Mouse (Mus musculus): Measurements from ENCODE around the gene Ppp1ca. TPM values are rescaled to one million over a fixed set of nuclear protein-coding genes. Genes with fewer than 3 reads are reported as not detected.

Gene Ppp1ca
- total and polyA plus RNA-seq, 2 experiments from 2014 or later: 480 to 551 TPM

DNA sequence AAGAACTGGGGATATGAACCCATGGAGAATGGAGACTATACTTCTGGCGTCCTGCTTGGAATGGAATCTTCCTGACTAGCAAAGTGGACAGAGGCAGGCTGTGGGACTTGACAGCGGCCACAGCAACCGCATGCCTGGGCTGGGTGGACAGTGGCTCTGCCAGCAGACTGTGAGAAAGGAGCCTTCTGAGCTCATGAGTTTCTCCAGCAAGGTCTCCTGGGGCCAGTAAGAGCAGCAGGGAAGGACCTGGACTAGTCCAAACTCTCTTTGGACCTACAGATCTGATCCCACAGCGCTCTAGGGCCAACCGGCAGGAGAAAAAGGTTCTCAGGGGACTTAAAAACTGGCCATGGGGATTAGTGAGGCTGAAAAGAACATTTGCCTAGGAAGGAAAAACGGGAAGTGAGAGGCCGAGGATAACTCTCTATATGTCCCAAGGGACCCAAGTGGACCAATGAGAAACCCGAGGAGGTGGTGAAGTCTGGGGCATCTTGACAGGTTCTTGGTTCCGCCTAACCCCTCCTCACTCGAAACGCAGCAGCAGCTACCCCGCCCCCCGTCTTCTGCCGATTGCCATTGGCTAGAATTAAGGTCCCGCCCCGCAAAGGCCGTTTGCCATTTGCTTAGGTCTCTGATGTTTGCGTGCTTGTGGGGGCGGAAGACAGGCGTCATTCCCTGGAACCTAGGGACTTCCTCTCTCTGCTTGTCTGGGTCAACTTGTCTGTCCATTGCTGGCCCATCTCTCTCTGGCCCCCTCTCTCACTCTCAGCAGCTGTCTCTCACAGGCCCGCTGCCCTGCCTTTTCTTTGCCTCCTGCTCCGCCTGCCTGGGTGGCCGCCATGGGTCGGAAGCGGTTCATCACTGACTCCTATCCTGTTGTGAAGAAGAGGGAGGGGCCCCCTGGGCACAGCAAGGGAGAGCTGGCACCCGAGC lies 39.7 kb downstream of the Ppp1ca start, which contains the start of gene Pold4:
Gene Pold4 (plus strand): TSS at position 647 of the 933 bp plus-strand sequence.
- Histone ChIP-seq H3K27me3 (ENCODE audit: insufficient read depth, low read length) (no peaks in the 10 kb centered on the region), H3K4me1 (ENCODE audit: insufficient read depth) (peaks cover 9% of the 10 kb centered on the region; the same call in 1 of the 2 replicates), H3K4me2 (ENCODE audit: low read depth) (peak within 1 kb of the TSS; percentile 83), H3K27ac (ENCODE audit: low read depth, low read length) (peak within 1 kb of the TSS; percentile 68), H3K36me3 (ENCODE audit: insufficient read depth) (no peaks in the 10 kb centered on the region), H3K4me3 (ENCODE audit: low read depth, low read length) (peak within 1 kb of the TSS; percentile 62), H3K9me3 (ENCODE audit: low read length) (no peaks in the 10 kb centered on the region), H3K9ac (peak within 1 kb of the TSS; percentile 68)
- TF ChIP-seq CTCF (IDR thresholded peaks at IDR 0.05; ENCODE audit: low read depth): no peak
- 12% methylated on average over 26 of the region's 26 CpGs for WGBS
- ATAC-seq (peak; percentile 95), DNase-seq (peak; percentile 94)

DNA sequence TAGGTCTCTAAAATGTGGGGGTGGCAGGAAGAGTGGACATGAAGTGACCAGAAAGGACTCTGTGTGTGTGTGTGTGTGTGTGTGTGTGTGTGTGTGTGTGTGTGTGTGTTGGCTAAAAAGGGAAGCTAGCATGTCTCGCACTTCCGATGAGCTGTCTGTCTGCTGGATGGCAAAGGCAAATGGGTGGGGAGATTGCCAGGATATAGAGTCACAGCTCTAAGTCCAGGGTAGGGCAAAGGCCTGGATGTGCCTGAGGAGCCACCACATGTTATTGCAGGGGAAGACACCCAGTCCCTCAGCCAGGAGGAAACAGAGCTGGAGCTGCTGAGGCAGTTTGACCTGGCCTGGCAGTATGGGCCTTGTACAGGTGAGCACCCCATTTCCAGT lies 40.3 kb downstream of the Ppp1ca start:
- peaks cover 9% of the 10 kb centered on the region; the same call in 1 of the 2 replicates for H3K4me1 ChIP-seq (ENCODE audit: insufficient read depth)
- peak overlapping the region; percentile 62 for H3K4me3 ChIP-seq (ENCODE audit: low read depth, low read length)
- peak overlapping the region; percentile 83 for H3K4me2 ChIP-seq (ENCODE audit: low read depth)
- ATAC-seq (peak; percentile 44), DNase-seq (no peak)
- WGBS: 6% methylated on average over 2 of the region's 2 CpGs
- TF ChIP-seq CTCF (IDR thresholded peaks at IDR 0.05; ENCODE audit: low read depth): no peak
- H3K9me3 ChIP-seq (ENCODE audit: low read length): no peaks in the 10 kb centered on the region
- peak overlapping the region; percentile 68 for H3K27ac ChIP-seq (ENCODE audit: low read depth, low read length)
- no peaks in the 10 kb centered on the region for H3K27me3 ChIP-seq (ENCODE audit: insufficient read depth, low read length)
- H3K9ac ChIP-seq: peak overlapping the region; percentile 68
- no peaks in the 10 kb centered on the region for H3K36me3 ChIP-seq (ENCODE audit: insufficient read depth)

DNA sequence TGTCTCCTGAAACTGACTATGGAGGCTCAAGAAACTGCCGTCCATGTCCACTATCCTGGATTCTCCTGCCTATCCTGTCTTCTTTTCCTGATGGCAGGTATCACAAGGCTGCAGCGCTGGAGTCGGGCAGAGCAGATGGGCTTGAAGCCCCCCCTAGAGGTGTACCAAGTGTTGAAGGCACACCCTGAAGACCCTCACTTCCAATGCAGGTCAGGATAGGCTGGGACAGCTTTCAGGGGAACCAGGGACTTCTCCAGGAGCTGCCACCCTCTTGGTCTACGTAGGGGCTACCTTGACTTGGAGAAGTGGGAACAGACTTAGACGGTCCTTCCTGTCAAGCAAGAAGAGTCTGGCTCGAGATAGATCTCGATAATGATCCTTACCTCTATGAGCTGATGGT lies 40.8 kb downstream of the Ppp1ca start:
- H3K36me3 ChIP-seq (ENCODE audit: insufficient read depth): no peaks in the 10 kb centered on the region
- no peak for TF ChIP-seq CTCF (IDR thresholded peaks at IDR 0.05; ENCODE audit: low read depth)
- ATAC-seq (no peak), DNase-seq (no peak)
- H3K27ac ChIP-seq (ENCODE audit: low read depth, low read length): no peak overlapping the region
- H3K4me1 ChIP-seq (ENCODE audit: insufficient read depth): peaks cover 9% of the 10 kb centered on the region; the same call in 1 of the 2 replicates
- H3K9ac ChIP-seq: peak overlapping the region; percentile 68; the same call in 1 of the 2 replicates
- H3K27me3 ChIP-seq (ENCODE audit: insufficient read depth, low read length): no peaks in the 10 kb centered on the region
- peak overlapping the region; percentile 83 for H3K4me2 ChIP-seq (ENCODE audit: low read depth)
- peak overlapping the region; percentile 62 for H3K4me3 ChIP-seq (ENCODE audit: low read depth, low read length)
- no peaks in the 10 kb centered on the region for H3K9me3 ChIP-seq (ENCODE audit: low read length)
- 84% methylated on average over 7 of the region's 7 CpGs for WGBS

DNA sequence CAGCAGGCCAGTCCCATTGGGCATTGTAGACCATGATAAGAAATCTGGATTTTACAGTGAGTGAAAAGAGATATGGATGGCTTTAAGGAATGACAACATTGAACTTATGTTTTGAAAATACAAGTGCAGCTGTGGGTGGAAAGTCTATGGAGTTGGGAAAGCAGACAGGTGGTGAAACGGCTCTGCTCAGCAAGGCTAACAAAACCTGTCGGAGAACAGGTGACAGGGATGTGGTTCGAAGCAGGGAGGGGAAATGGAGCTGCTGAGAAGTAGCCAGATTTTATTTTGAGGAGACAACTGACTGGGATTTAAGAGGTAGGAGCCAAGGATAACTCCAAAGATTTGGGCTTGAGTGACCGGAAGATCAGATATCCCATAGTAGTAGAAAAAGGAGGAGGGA lies 42.7 kb downstream of the Ppp1ca start:
- Histone ChIP-seq H3K27ac (ENCODE audit: low read depth, low read length) (no peak overlapping the region), H3K9ac (no peak overlapping the region), H3K4me3 (ENCODE audit: low read depth, low read length) (no peak overlapping the region), H3K9me3 (ENCODE audit: low read length) (no peaks in the 10 kb centered on the region), H3K27me3 (ENCODE audit: insufficient read depth, low read length) (no peaks in the 10 kb centered on the region), H3K4me1 (ENCODE audit: insufficient read depth) (peaks cover 9% of the 10 kb centered on the region; the same call in 1 of the 2 replicates), H3K4me2 (ENCODE audit: low read depth) (no peak overlapping the region), H3K36me3 (ENCODE audit: insufficient read depth) (no peaks in the 10 kb centered on the region)
- no peak for ATAC-seq
- no peak for DNase-seq
- 86% methylated on average over 4 of the region's 4 CpGs for WGBS
- TF ChIP-seq CTCF (IDR thresholded peaks at IDR 0.05; ENCODE audit: low read depth): no peak

DNA sequence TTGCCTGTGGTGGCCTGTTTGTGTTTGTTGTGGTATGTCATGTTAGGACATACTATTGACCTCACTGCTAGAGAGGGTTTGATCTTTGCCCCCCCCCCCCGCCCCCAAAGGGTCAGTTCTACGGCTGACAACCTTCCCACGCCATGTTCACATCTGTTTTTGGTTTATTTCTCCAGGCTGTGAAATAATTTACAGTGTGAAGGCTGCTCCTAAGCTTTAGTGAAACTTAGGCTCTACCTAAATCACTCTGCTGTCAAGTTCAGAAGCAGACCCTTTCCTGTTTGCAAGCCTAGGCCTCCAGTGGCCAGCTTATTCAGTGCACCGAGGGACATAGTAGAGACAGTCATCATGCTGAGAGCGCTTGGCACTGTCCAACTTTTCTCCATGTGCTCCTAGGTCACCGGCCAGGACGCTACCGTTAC lies 48.4 kb downstream of the Ppp1ca start:
- Histone ChIP-seq H3K9me3 (ENCODE audit: low read length) (no peaks in the 10 kb centered on the region), H3K27ac (ENCODE audit: low read depth, low read length) (no peak overlapping the region), H3K36me3 (ENCODE audit: insufficient read depth) (no peaks in the 10 kb centered on the region), H3K4me1 (ENCODE audit: insufficient read depth) (no peaks in the 10 kb centered on the region), H3K9ac (no peak overlapping the region), H3K27me3 (ENCODE audit: insufficient read depth, low read length) (no peaks in the 10 kb centered on the region), H3K4me3 (ENCODE audit: low read depth, low read length) (no peak overlapping the region), H3K4me2 (ENCODE audit: low read depth) (no peak overlapping the region)
- ATAC-seq: no peak
- 75% methylated on average over 8 of the region's 8 CpGs for WGBS
- DNase-seq: no peak
- no peak for TF ChIP-seq CTCF (IDR thresholded peaks at IDR 0.05; ENCODE audit: low read depth)

DNA sequence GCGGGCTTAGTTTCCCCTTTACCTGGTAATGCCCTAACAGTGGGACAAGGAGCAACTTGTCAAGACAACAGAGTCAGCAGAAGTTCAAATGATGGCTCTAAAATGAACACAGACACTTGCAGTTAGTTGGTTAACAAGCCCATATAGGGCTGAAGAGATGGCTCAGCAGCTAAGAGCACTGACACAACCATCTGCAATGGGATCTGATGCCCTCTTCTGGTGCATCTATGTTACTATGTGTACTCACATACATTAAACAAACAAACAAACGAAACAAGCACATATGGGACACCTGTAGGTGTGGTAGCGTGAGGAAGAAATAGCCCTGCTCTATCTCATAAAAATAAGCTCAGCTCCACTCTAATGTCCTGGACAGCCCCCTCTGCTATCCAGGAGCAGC lies 50.6 kb downstream of the Ppp1ca start:
- Histone ChIP-seq H3K4me3 (ENCODE audit: low read depth, low read length) (no peak overlapping the region), H3K4me1 (ENCODE audit: insufficient read depth) (no peaks in the 10 kb centered on the region), H3K9me3 (ENCODE audit: low read length) (no peaks in the 10 kb centered on the region), H3K27me3 (ENCODE audit: insufficient read depth, low read length) (no peaks in the 10 kb centered on the region), H3K4me2 (ENCODE audit: low read depth) (no peak overlapping the region), H3K9ac (no peak overlapping the region), H3K27ac (ENCODE audit: low read depth, low read length) (no peak overlapping the region), H3K36me3 (ENCODE audit: insufficient read depth) (no peaks in the 10 kb centered on the region)
- DNase-seq (no peak), ATAC-seq (no peak)
- 0 out of 2 replicates have a peak, but pooled peaks have one; percentile 8 for TF ChIP-seq CTCF (IDR thresholded peaks at IDR 0.05; ENCODE audit: low read depth)
- 62% methylated on average over 3 of the region's 3 CpGs for WGBS

DNA sequence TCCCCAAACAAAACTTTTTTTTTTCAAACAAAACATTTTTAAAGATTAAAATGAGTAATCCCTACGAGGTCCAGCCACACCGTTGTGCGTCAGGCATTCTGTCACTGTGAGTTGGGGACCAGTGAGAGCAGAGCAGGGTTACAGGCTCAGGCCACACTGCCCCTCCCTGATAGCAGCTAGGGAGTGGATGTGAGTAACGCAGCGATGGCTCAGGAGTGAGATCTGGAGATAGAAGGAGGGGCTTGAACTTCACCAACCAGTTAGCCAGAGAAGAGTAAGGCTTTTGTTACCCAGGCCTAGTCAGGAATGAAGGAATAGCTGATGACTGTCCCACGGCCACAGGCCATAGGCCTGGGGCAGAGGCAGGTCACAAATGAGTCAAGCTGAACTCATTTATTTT lies 52.9 kb downstream of the Ppp1ca start:
- Histone ChIP-seq H3K4me3 (ENCODE audit: low read depth, low read length) (no peak overlapping the region), H3K4me1 (ENCODE audit: insufficient read depth) (no peaks in the 10 kb centered on the region), H3K27ac (ENCODE audit: low read depth, low read length) (no peak overlapping the region), H3K36me3 (ENCODE audit: insufficient read depth) (no peaks in the 10 kb centered on the region), H3K9ac (no peak overlapping the region), H3K27me3 (ENCODE audit: insufficient read depth, low read length) (no peaks in the 10 kb centered on the region), H3K4me2 (ENCODE audit: low read depth) (no peak overlapping the region), H3K9me3 (ENCODE audit: low read length) (no peaks in the 10 kb centered on the region)
- ATAC-seq: no peak
- no peak for TF ChIP-seq CTCF (IDR thresholded peaks at IDR 0.05; ENCODE audit: low read depth)
- 85% methylated on average over 6 of the region's 6 CpGs for WGBS
- no peak for DNase-seq

Small RNA genes within 50 kb of the gene (microRNA-seq; reads per million reads assigned to microRNA genes)
- gene Gm26115: 0 reads per million in 2 experiments

Other genes starting within 250 kb of the Ppp1ca start
Only the 30 nearest of the 31 such genes appear.
- not detected in 2 replicates for gene Aldh3b3, start 233.4 kb upstream of the Ppp1ca start, total RNA-seq (2014; rRNA removed)
- not detected in 2 replicates for gene Aldh3b3, start 233.4 kb upstream of the Ppp1ca start, polyA plus RNA-seq (2015; fragmentation: Nextera tagmentation; extraction: Ambion mirVana)
- gene Aldh3b2, start 219.7 kb upstream of the Ppp1ca start, total RNA-seq (2014; rRNA removed): 1.5 and 2.7 TPM in 2 replicates
- gene Aldh3b2, start 219.7 kb upstream of the Ppp1ca start, polyA plus RNA-seq (2015; fragmentation: Nextera tagmentation; extraction: Ambion mirVana): 1.8 and 1.9 TPM in 2 replicates
- gene Acy3, start 205.5 kb upstream of the Ppp1ca start, total RNA-seq (2014; rRNA removed): 2.2 and 2.5 TPM in 2 replicates
- 2.2 and 2.8 TPM in 2 replicates for gene Acy3, start 205.5 kb upstream of the Ppp1ca start, polyA plus RNA-seq (2015; fragmentation: Nextera tagmentation; extraction: Ambion mirVana)
- gene Tbx10, start 199.3 kb upstream of the Ppp1ca start, total RNA-seq (2014; rRNA removed): not detected in 2 replicates
- not detected in 2 replicates for gene Tbx10, start 199.3 kb upstream of the Ppp1ca start, polyA plus RNA-seq (2015; fragmentation: Nextera tagmentation; extraction: Ambion mirVana)
- gene Nudt8, start 191.5 kb upstream of the Ppp1ca start, total RNA-seq (2014; rRNA removed): 26.7 and 30.8 TPM in 2 replicates
- gene Nudt8, start 191.5 kb upstream of the Ppp1ca start, polyA plus RNA-seq (2015; fragmentation: Nextera tagmentation; extraction: Ambion mirVana): 36.3 and 40.4 TPM in 2 replicates
- gene Gm49405, start 191.4 kb upstream of the Ppp1ca start, total RNA-seq (2014; rRNA removed): 7.8 and 8.5 TPM in 2 replicates
- gene Gm49405, start 191.4 kb upstream of the Ppp1ca start, polyA plus RNA-seq (2015; fragmentation: Nextera tagmentation; extraction: Ambion mirVana): 2.1 and 2.6 TPM in 2 replicates
- 16.0 and 17.8 TPM in 2 replicates for gene Doc2g, start 188.8 kb upstream of the Ppp1ca start, total RNA-seq (2014; rRNA removed)
- 5.7 and 6.3 TPM in 2 replicates for gene Doc2g, start 188.8 kb upstream of the Ppp1ca start, polyA plus RNA-seq (2015; fragmentation: Nextera tagmentation; extraction: Ambion mirVana)
- 250 and 281 TPM in 2 replicates for gene Ndufv1, start 179.3 kb upstream of the Ppp1ca start, total RNA-seq (2014; rRNA removed)
- 268 TPM in 2 replicates for gene Ndufv1, start 179.3 kb upstream of the Ppp1ca start, polyA plus RNA-seq (2015; fragmentation: Nextera tagmentation; extraction: Ambion mirVana)
- 245 and 296 TPM in 2 replicates for gene Gstp1, start 154.1 kb upstream of the Ppp1ca start, total RNA-seq (2014; rRNA removed)
- 619 and 642 TPM in 2 replicates for gene Gstp1, start 154.1 kb upstream of the Ppp1ca start, polyA plus RNA-seq (2015; fragmentation: Nextera tagmentation; extraction: Ambion mirVana)
- 2.7 TPM in 1 of 2 replicates, not detected in the other for gene Gstp2, start 146.0 kb upstream of the Ppp1ca start, total RNA-seq (2014; rRNA removed)
- gene Gstp2, start 146.0 kb upstream of the Ppp1ca start, polyA plus RNA-seq (2015; fragmentation: Nextera tagmentation; extraction: Ambion mirVana): 0.54 and 2.5 TPM in 2 replicates
- not detected in 2 replicates for gene Gstp3, start 132.5 kb upstream of the Ppp1ca start, total RNA-seq (2014; rRNA removed)
- gene Gstp3, start 132.5 kb upstream of the Ppp1ca start, polyA plus RNA-seq (2015; fragmentation: Nextera tagmentation; extraction: Ambion mirVana): not detected in 2 replicates
- not detected in 2 replicates for gene Cabp2, start 110.5 kb upstream of the Ppp1ca start, total RNA-seq (2014; rRNA removed)
- not detected in 2 replicates for gene Cabp2, start 110.5 kb upstream of the Ppp1ca start, polyA plus RNA-seq (2015; fragmentation: Nextera tagmentation; extraction: Ambion mirVana)
- 34.4 and 35.4 TPM in 2 replicates for gene Cdk2ap2, start 94.9 kb upstream of the Ppp1ca start, total RNA-seq (2014; rRNA removed)
- 59.9 and 65.4 TPM in 2 replicates for gene Cdk2ap2, start 94.9 kb upstream of the Ppp1ca start, polyA plus RNA-seq (2015; fragmentation: Nextera tagmentation; extraction: Ambion mirVana)
- gene Pitpnm1, start 92.1 kb upstream of the Ppp1ca start, total RNA-seq (2014; rRNA removed): 108 and 127 TPM in 2 replicates
- gene Pitpnm1, start 92.1 kb upstream of the Ppp1ca start, polyA plus RNA-seq (2015; fragmentation: Nextera tagmentation; extraction: Ambion mirVana): 68.8 and 82.9 TPM in 2 replicates
- gene Aip, start 66.2 kb upstream of the Ppp1ca start, total RNA-seq (2014; rRNA removed): 25.8 and 33.9 TPM in 2 replicates
- 85.7 and 86.2 TPM in 2 replicates for gene Aip, start 66.2 kb upstream of the Ppp1ca start, polyA plus RNA-seq (2015; fragmentation: Nextera tagmentation; extraction: Ambion mirVana)
- 0.19 and 0.23 TPM in 2 replicates for gene Gpr152, start 52.3 kb upstream of the Ppp1ca start, total RNA-seq (2014; rRNA removed)
- gene Gpr152, start 52.3 kb upstream of the Ppp1ca start, polyA plus RNA-seq (2015; fragmentation: Nextera tagmentation; extraction: Ambion mirVana): not detected in 2 replicates
- gene Cabp4, start 48.0 kb upstream of the Ppp1ca start, total RNA-seq (2014; rRNA removed): not detected in 2 replicates
- gene Cabp4, start 48.0 kb upstream of the Ppp1ca start, polyA plus RNA-seq (2015; fragmentation: Nextera tagmentation; extraction: Ambion mirVana): 0.06 and 0.08 TPM in 2 replicates
- gene Coro1b, start 43.4 kb upstream of the Ppp1ca start, total RNA-seq (2014; rRNA removed): 128 and 182 TPM in 2 replicates
- 106 and 112 TPM in 2 replicates for gene Coro1b, start 43.4 kb upstream of the Ppp1ca start, polyA plus RNA-seq (2015; fragmentation: Nextera tagmentation; extraction: Ambion mirVana)
- 0.77 and 1.2 TPM in 2 replicates for gene Ptprcap, start 38.5 kb upstream of the Ppp1ca start, total RNA-seq (2014; rRNA removed)
- 0.48 and 0.59 TPM in 2 replicates for gene Ptprcap, start 38.5 kb upstream of the Ppp1ca start, polyA plus RNA-seq (2015; fragmentation: Nextera tagmentation; extraction: Ambion mirVana)
- gene Rps6kb2, start 28.7 kb upstream of the Ppp1ca start, total RNA-seq (2014; rRNA removed): 23.5 and 33.5 TPM in 2 replicates
- gene Rps6kb2, start 28.7 kb upstream of the Ppp1ca start, polyA plus RNA-seq (2015; fragmentation: Nextera tagmentation; extraction: Ambion mirVana): 51.9 and 55.5 TPM in 2 replicates
- 4.1 and 4.4 TPM in 2 replicates for gene Carns1, start 16.6 kb upstream of the Ppp1ca start, total RNA-seq (2014; rRNA removed)
- gene Carns1, start 16.6 kb upstream of the Ppp1ca start, polyA plus RNA-seq (2015; fragmentation: Nextera tagmentation; extraction: Ambion mirVana): 3.1 and 4.7 TPM in 2 replicates
- gene Tbc1d10c, start 781 bp upstream of the Ppp1ca start, total RNA-seq (2014; rRNA removed): 1.5 and 2.9 TPM in 2 replicates
- 1.3 and 1.5 TPM in 2 replicates for gene Tbc1d10c, start 781 bp upstream of the Ppp1ca start, polyA plus RNA-seq (2015; fragmentation: Nextera tagmentation; extraction: Ambion mirVana)
- gene Rad9a, start 9.6 kb downstream of the Ppp1ca start, total RNA-seq (2014; rRNA removed): 11.8 and 16.4 TPM in 2 replicates
- gene Rad9a, start 9.6 kb downstream of the Ppp1ca start, polyA plus RNA-seq (2015; fragmentation: Nextera tagmentation; extraction: Ambion mirVana): 15.9 and 16.5 TPM in 2 replicates
- 0.38 and 1.2 TPM in 2 replicates for gene Clcf1, start 22.2 kb downstream of the Ppp1ca start, total RNA-seq (2014; rRNA removed)
- gene Clcf1, start 22.2 kb downstream of the Ppp1ca start, polyA plus RNA-seq (2015; fragmentation: Nextera tagmentation; extraction: Ambion mirVana): 0.29 and 0.41 TPM in 2 replicates
- not detected in 2 replicates for gene AC109138.7, start 22.3 kb downstream of the Ppp1ca start, total RNA-seq (2014; rRNA removed)
- not detected in 2 replicates for gene AC109138.7, start 22.3 kb downstream of the Ppp1ca start, polyA plus RNA-seq (2015; fragmentation: Nextera tagmentation; extraction: Ambion mirVana)
- 18.8 and 21.2 TPM in 2 replicates for gene Pold4, start 39.8 kb downstream of the Ppp1ca start, total RNA-seq (2014; rRNA removed)
- gene Pold4, start 39.8 kb downstream of the Ppp1ca start, polyA plus RNA-seq (2015; fragmentation: Nextera tagmentation; extraction: Ambion mirVana): 21.8 and 23.4 TPM in 2 replicates
- gene Ssh3, start 77.1 kb downstream of the Ppp1ca start, total RNA-seq (2014; rRNA removed): 35.9 and 41.5 TPM in 2 replicates
- 6.4 and 9.1 TPM in 2 replicates for gene Ssh3, start 77.1 kb downstream of the Ppp1ca start, polyA plus RNA-seq (2015; fragmentation: Nextera tagmentation; extraction: Ambion mirVana)
- gene Ankrd13d, start 91.1 kb downstream of the Ppp1ca start, total RNA-seq (2014; rRNA removed): 76.6 and 87.3 TPM in 2 replicates
- gene Ankrd13d, start 91.1 kb downstream of the Ppp1ca start, polyA plus RNA-seq (2015; fragmentation: Nextera tagmentation; extraction: Ambion mirVana): 48.7 and 55.2 TPM in 2 replicates
- gene Grk2, start 114.2 kb downstream of the Ppp1ca start, total RNA-seq (2014; rRNA removed): 129 and 136 TPM in 2 replicates
- gene Grk2, start 114.2 kb downstream of the Ppp1ca start, polyA plus RNA-seq (2015; fragmentation: Nextera tagmentation; extraction: Ambion mirVana): 23.6 and 24.6 TPM in 2 replicates
- 55.0 and 71.7 TPM in 2 replicates for gene Kdm2a, start 206.2 kb downstream of the Ppp1ca start, total RNA-seq (2014; rRNA removed)
- 13.1 and 19.5 TPM in 2 replicates for gene Kdm2a, start 206.2 kb downstream of the Ppp1ca start, polyA plus RNA-seq (2015; fragmentation: Nextera tagmentation; extraction: Ambion mirVana)

Measured in forebrain, postnatal 0 days (tissue).